Mouse (Mus musculus) layer of hippocampus, adult 8-10 months (tissue): ENCODE data around the gene Myo3b. TPM values are rescaled to one million over a fixed set of nuclear protein-coding genes. Genes with fewer than 3 reads are reported as not detected.

Source experiments
- DNase-seq, 2 experiments: peaks; one replicate each; pipeline ENCODE4 v3.0.0; 2022; ENCODE audit warnings: low spot score in 2 of 2
- total RNA-seq, 4 experiments: library from RNA; stranded (reverse); gene quantifications; 2 replicates each; pipeline ENCODE4 v1.2.4; 2022

Gene Myo3b
- total RNA-seq, 4 experiments from 2014 or later: 0.53 to 0.86 (median 0.73) TPM

GRCm38 (mm10) chr2:70347511-70347910 lies 308.6 kb downstream of the Myo3b start:
- DNase-seq: no peak

- no peak for DNase-seq
Observed at GRCm38 (mm10) chr2:70348793-70349553, 310.0 kb downstream of the Myo3b start.

DNA sequence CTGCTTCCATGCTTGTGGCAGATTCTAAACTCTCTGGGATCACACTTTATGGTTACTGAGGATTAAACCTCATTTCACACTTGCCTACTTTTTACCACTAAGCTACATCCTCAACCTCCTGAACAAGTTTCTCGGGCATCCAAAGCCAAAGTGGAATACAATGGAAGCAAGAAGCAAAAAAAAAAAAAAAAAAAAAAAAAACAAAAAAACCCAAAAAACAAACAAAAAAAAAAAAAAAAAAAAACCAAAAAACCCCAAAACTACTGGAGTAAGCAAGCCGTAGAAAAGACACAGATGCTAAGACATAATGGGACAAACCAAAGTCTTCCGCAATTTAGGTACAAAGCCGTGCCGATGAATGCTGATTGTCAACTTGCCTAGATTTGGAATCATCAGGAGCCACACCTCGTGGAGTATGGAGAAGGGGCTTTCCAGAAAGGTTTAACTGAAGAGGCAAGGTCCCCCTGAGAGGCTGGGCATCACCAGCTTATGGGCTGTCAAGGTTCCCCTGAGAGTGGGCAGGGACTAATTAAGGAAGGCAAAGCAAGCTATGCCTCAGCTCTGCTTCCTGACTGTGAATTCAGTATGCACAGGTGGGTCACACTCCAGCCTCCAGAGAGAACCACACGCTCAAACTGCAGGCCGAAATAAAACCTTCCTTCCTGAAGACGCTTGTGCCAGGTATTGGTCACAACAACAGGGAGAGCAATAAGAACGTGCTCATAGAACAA lies 313.7 kb downstream of the Myo3b start:
- no peak for DNase-seq

DNA sequence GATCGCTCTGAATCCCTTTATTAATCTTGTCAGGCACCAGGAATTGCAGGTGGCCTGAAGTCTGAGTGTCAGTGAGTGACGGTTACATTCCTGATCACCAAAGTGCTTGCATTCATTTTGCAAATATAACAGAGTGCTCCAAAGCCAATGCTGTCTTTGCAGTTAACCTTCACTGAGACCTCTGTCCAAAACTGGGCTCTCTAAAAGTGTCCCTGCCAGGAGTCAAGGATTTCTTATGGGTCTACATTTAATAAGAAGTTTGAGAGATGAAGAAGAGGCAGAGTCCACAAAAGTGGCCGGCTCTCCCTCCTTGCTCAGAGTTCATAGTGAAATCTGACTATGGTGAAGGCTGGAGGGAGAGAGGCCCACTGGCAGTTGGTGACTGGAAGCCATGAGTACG lies 315.1 kb downstream of the Myo3b start:
- no peak for DNase-seq

GRCm38 (mm10) chr2:70355026-70355425 lies 316.1 kb downstream of the Myo3b start:
- no peak for DNase-seq

GRCm38 (mm10) chr2:70369421-70369820 lies 330.5 kb downstream of the Myo3b start:
- no peak for DNase-seq

GRCm38 (mm10) chr2:70379341-70379740 lies 340.4 kb downstream of the Myo3b start:
- DNase-seq: no peak

GRCm38 (mm10) chr2:70379939-70380338 lies 341.0 kb downstream of the Myo3b start:
- DNase-seq: no peak

DNA sequence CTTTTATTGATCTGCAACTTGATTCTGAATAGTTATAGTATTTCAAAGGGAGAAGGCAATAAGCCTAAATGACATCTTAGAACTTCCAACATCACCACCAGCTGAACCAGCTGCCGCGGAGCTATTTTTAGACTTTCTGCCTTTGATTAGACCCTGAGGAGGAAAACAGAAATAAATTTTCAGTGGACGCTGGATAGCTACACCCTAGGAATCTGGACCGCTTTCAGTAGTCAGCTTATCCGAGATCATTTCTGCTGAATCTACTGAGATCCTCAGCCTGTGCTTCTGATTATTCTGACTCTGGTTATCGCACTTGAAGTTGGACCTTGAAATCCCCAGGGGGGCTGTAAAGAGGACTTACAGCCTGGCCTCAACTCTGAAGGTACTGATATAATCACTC lies 349.7 kb downstream of the Myo3b start:
- DNase-seq: no peak

GRCm38 (mm10) chr2:70389162-70389561 lies 350.2 kb downstream of the Myo3b start:
- no peak for DNase-seq

DNA sequence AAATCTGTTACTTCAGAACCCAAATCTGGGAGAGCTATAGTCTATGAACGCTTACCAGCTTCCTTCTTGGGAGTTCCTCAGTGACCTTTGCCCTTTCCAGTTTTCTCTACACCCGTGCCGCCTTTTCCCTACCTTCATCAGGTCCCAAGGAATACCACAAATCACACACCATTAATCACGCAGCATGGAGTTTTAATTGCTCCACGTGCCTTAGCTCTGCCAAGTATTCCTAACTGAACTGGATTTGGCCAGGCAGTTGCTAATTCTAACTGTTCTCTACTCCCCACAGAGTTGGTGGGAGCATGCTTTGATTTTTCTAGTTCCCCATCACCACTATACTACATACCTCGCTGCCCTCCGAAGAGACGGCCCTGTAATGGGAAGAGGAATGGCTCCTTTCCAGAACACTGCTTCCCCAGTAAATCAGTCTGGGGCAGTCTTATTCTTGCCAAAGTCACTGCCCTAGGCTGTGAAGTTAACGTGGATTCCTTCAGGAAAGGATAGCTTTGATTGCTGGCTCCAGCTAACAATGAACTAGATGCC lies 358.9 kb downstream of the Myo3b start:
- no peak for DNase-seq

- no peak for DNase-seq
Observed at GRCm38 (mm10) chr2:70399441-70400115, 360.7 kb downstream of the Myo3b start.

GRCm38 (mm10) chr2:70400321-70400720 lies 361.4 kb downstream of the Myo3b start:
- no peak for DNase-seq

- DNase-seq: no peak
Observed at GRCm38 (mm10) chr2:70404301-70404700, 365.4 kb downstream of the Myo3b start.

DNA sequence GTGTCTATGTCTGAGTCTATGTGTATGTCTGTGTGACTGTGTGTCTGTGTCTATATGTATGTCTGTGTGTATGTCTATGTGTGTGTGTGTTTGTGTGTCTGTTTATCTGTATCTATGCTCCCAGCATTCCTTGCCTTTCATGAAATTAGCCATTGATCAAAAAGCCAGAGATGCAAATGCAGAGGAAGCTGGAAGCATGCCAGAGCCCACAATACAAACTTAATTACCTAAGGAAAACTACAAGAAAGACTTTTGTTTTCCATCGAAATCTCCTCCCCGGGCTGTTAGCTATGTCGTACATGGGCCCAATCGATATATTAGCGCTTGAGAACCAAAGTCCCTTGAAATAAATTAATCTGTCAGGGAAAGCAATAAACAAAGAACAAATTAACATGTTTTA lies 367.9 kb downstream of the Myo3b start:
- DNase-seq: no peak

- DNase-seq: no peak
Observed at GRCm38 (mm10) chr2:70407729-70408128, 368.8 kb downstream of the Myo3b start.

DNA sequence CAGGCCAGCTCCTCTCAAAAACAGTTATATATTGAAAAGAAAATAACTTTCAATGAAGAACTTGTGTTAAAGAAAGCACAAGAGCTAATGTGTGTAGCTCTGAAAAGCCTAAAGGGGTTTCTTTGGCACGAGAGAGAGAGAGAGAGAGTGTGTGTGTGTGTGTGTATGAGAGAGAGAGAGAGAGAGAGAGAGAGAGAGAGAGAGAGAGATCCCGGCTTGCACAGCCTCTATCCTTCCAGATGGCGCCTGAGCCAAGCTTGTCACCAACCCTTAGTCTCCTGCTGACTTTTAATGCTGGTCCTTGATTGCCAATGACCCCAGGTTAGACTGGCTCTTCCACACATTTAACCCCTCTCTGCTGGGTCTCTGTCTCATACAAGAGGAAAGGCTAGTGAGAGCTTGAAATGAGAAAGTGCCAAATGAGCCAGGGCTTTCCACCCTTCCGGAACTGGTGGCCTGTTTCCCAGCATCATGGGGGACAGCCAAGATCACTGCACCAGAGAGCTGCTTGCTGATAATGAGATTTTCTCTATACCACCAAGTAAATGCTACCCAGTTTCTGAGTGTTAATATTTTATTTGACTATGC lies 371.5 kb downstream of the Myo3b start:
- DNase-seq: no peak

DNA sequence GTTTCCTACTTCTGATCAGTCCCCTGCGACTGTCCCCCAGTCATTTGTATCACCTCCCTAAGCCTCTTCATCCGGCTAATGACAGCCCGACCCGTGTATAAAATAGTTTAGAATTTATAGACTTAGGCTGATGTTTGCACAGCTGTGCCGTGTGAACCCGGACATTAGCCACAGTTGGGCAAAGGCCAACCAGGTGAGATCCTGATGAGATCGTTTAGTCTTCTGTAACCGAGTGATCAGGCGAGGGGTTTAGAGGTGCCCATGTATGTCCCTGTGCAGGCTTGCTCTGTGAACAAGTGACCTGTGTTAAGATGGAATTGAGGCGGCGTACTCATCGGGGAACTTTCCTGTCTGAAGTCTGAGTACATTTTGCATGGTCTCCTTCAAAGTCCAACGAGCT lies 373.4 kb downstream of the Myo3b start:
- no peak for DNase-seq

DNA sequence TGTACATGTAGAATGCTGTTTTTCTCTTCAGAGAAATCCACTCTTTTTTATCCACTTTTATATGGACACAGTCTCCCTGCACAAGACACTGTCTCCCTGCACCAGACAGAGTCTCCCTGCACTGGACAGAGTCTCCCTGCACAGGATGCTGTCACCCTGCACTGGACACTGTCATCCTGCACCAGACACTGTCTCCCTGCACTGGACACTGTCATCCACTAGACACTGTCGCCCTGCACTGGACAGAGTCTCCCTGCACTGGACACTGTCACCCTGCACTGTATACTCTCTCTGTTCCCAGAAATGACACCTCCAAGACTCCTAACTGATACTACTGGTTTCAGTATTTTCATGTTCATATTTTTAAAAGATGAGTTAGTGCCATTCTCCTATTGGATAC lies 375.5 kb downstream of the Myo3b start:
- no peak for DNase-seq

DNA sequence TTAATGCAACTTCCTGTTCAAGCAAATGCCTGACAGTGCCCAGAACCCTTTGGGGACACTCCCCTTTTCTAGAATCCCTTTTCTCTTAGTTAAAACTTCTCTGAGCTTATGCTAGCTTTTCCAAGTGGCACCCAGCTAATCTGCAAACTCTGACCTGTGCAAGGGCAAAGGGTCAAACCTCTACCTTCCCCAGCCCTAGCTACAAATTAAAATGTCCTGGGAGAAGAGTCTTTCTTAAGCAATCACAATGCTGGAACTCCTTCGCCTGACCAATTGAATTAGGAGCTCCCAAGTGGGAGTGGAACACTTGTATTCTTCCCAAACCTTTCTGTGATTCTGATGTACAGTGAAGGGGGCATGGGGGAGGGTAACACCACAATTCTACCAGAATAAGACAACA lies 376.6 kb downstream of the Myo3b start:
- no peak for DNase-seq

GRCm38 (mm10) chr2:70419336-70419735 lies 380.4 kb downstream of the Myo3b start:
- DNase-seq: no peak
